8 mouse cellular contexts compared by ENCODE assay signal in the genomic region with DNA sequence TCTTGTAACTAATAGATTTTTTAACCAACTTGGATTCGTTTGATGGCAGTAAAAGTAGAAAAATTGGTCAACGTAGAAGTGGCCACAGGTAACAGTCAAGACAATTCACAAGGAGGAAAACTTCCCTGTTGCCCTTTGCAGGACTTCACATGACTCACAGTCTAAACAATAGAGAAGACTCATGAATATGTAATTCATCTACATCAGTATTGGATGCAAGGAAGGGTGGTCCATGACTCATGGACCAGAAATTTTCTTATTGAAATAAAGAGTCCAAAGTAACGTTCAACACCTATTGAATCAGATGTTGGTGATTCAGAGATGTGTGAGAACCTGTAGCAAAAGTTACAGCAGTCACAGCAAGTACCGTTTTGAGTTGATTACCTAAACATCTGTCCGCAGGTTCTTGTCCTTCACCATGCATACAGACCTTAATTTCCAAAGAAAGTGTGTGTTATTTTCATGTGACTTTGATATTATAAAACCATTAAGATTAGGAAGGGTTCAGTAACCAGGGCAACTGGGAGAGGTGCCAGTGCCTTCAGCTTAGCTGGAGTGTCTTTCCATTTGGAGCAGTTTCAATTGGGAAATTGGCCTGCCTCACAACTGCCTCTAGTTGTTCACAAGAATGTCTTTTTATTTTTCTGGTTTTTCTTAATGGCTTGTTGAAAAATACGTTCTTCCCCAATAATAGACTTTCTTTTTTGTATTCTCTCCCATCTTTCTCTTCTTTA.
DNase-seq lines count a peak whose midpoint lies in the region; ATAC-seq and TF ChIP-seq lines count a peak whose summit lies in the region.
"Had no signal": no experiment of that assay in that cellular context is flagged by ENCODE, and none has a peak within 500 bp of the region (broad histone marks: within the 10 kb centered on the region; RNA-seq: fewer than 3 reads in every experiment).

No protein-coding gene starts in this region.

- no peak for ATAC-seq in midbrain, postnatal 0 days (ENCODE audit: low FRiP score)
- no peak for ATAC-seq in midbrain, embryonic 16.5 days
- ATAC-seq in inflammation-experienced regulatory T-cells, adult 6 months = no peak

- H3K9me3 ChIP-seq in midbrain, postnatal 0 days (ENCODE audit: low read length) = no peaks in the 10 kb centered on the region
- no peaks in the 10 kb centered on the region for H3K9me3 ChIP-seq in midbrain, embryonic 16.5 days (replicated peaks; ENCODE audit: control insufficient read depth, low read length, poor library complexity, severe bottlenecking)
- H3K9me3 ChIP-seq: heart, embryonic 13.5 days had no signal

- no peak overlapping the region for H3K4me3 ChIP-seq in midbrain, postnatal 0 days (ENCODE audit: low read depth, low read length)
- H3K4me3 ChIP-seq in midbrain, embryonic 16.5 days (ENCODE audit: low read depth, low read length) = no peak overlapping the region
- H3K4me3 ChIP-seq: heart, embryonic 13.5 days had no signal

- H3K27ac ChIP-seq in midbrain, postnatal 0 days (ENCODE audit: low read depth, low read length) = no peak overlapping the region
- H3K27ac ChIP-seq in midbrain, embryonic 16.5 days (ENCODE audit: low read length) = no peak overlapping the region
- H3K27ac ChIP-seq: heart, embryonic 13.5 days had no signal

- DNase-seq in midbrain, postnatal 0 days (ENCODE audit: low spot score) = peak; percentile 75
- DNase-seq in cerebellum, postnatal 10 days = peak; percentile 79 to 85
- DNase-seq in layer of hippocampus, postnatal 10 days (ENCODE audit: low spot score in 2 of 2) = peak; percentile 53 to 56
- peak; percentile 22 for DNase-seq in right cerebral cortex, postnatal 4 days
- DNase-seq in embryo, embryonic 11 days = no peak

- no peaks in the 10 kb centered on the region for H3K4me1 ChIP-seq in midbrain, postnatal 0 days (ENCODE audit: insufficient read depth, low read length)
- no peaks in the 10 kb centered on the region for H3K4me1 ChIP-seq in midbrain, embryonic 16.5 days (ENCODE audit: control insufficient read depth, insufficient read depth, low read length)
- H3K4me1 ChIP-seq: heart, embryonic 13.5 days had no signal

- no peak overlapping the region for H3K4me2 ChIP-seq in midbrain, postnatal 0 days (ENCODE audit: low read depth, low read length, poor library complexity, severe bottlenecking)
- H3K4me2 ChIP-seq in midbrain, embryonic 16.5 days (ENCODE audit: low read length) = no peak overlapping the region
- H3K4me2 ChIP-seq: heart, embryonic 13.5 days had no signal

- H3K36me3 ChIP-seq in midbrain, postnatal 0 days (ENCODE audit: insufficient read depth, low read length) = no peaks in the 10 kb centered on the region
- H3K36me3 ChIP-seq in midbrain, embryonic 16.5 days (ENCODE audit: control insufficient read depth, insufficient read depth, low read length) = no peaks in the 10 kb centered on the region
- H3K36me3 ChIP-seq: heart, embryonic 13.5 days had no signal

- no peak overlapping the region for H3K9ac ChIP-seq in midbrain, postnatal 0 days (replicated peaks; ENCODE audit: low read length, poor library complexity, severe bottlenecking)
- H3K9ac ChIP-seq in midbrain, embryonic 16.5 days (ENCODE audit: low read depth, low read length) = no peak overlapping the region
- H3K9ac ChIP-seq: heart, embryonic 13.5 days had no signal

- H3K27me3 ChIP-seq in midbrain, postnatal 0 days (ENCODE audit: insufficient read depth, low read length) = no peaks in the 10 kb centered on the region
- no peaks in the 10 kb centered on the region for H3K27me3 ChIP-seq in midbrain, embryonic 16.5 days (ENCODE audit: control insufficient read depth, insufficient read depth, low read depth, low read length)
- H3K27me3 ChIP-seq: heart, embryonic 13.5 days had no signal

- no peak for TF ChIP-seq CTCF in midbrain, postnatal 0 days (IDR thresholded peaks at IDR 0.05)

- WGBS in midbrain, postnatal 0 days = 76% methylated on average over 6 of the region's 6 CpGs
- 74% methylated on average over 6 of the region's 6 CpGs for WGBS in midbrain, embryonic 16.5 days
